Mouse (Mus musculus): ENCODE measurements at regions not wholly inside any gene's neighbourhood (a gene's known extent, or its start where the extent isn't known, plus 50 kb on each side); places are given as distances from the start of the nearest gene placed in this dataset.

DNA sequence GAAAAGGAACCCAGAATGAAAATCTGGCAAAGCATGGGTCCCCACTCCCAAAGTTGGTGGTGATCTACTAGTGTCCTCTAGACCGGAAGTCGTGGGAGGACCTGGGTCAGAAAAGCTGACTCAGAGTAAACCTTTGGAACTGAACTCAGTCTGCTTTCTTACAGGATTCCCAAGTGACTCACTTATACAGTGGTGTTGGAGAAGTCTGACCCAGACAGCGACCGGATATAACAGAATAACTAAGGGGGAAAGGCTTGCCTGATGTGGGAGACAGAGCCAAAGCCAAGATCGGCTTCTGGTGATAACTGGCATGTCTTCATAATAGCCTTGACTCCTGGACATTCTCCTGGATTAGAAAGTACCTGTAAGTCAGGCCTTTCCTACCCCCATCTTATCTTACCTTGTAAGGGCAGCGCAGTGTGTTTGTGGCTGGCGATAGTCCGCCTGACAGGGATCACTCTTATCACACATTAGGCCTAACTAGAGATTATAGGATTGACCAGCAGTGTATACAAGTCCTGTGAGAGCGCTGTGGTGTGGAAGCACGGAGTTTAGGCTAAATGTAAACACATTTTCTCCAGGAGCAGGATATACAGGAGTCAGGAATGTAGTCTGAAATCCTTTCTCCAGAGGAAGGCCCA lies 150.4 kb downstream of the Gm19410 start:
- ATAC-seq, result no peak
- Histone ChIP-seq H3K27me3 (replicated peaks) (no peaks in the 10 kb centered on the region), H3K9me3 (replicated peaks) (no peaks in the 10 kb centered on the region), H3K27ac (0 out of 2 replicates have a peak overlapping the region, but pooled peaks have one; percentile 6), H3K36me3 (no peaks in the 10 kb centered on the region), H3K4me2 (no peak overlapping the region), H3K4me1 (no peaks in the 10 kb centered on the region), H3K4me3 (no peak overlapping the region), H3K9ac (no peak overlapping the region)
- WGBS (ENCODE audit: insufficient replicate concordance), result 51% methylated on average over 10 of the region's 10 CpGs

DNA sequence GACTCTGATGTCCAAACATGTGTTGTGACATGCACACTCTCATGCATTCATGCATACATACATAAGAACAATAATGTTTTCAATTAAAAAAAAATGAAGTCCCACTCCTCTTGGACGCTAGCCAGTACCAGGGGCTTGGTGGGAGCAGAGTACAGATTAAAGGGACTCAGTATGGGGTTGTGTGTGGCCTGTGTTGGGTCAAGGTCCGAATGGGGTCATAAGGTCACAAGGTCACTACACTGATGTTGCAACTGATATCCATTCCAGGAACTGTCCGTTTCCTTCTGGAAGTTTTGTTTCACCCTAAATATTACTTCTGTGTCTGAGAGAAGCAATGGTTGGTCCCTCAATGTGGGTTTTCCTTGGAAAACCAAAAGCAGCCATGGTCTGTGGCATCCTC lies 152.0 kb downstream of the Gm19410 start:
- 46% methylated on average over 3 of the region's 3 CpGs for WGBS (ENCODE audit: insufficient replicate concordance)
- no peak overlapping the region for H3K9ac ChIP-seq
- no peaks in the 10 kb centered on the region for H3K9me3 ChIP-seq (replicated peaks)
- no peak for ATAC-seq
- no peak overlapping the region for H3K4me2 ChIP-seq
- no peaks in the 10 kb centered on the region for H3K36me3 ChIP-seq
- no peaks in the 10 kb centered on the region for H3K4me1 ChIP-seq
- no peaks in the 10 kb centered on the region for H3K27me3 ChIP-seq (replicated peaks)
- H3K27ac ChIP-seq, result no peak overlapping the region
- H3K4me3 ChIP-seq, result no peak overlapping the region

DNA sequence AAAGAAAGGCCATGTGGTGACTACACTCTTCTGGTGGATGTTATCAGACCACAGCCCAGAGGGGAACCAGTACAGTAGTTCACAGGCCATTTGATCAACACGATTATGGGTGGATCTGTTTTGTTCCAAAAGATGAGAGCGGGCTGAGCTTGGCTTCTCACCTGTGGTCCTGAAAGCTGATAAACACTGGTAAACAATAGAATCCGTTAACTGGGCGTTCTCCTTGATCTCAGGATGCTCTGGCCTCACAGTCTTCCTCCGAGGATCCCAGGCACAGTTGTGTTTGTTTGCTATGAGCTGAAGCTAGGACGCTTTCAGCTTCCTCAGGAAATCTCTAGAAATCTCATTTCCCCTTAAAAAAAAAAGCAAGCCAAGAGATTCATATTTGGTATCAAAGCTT lies 153.9 kb downstream of the Gm19410 start:
- Histone ChIP-seq H3K9ac (no peak overlapping the region), H3K9me3 (replicated peaks) (no peaks in the 10 kb centered on the region), H3K4me1 (no peaks in the 10 kb centered on the region), H3K27me3 (replicated peaks) (no peaks in the 10 kb centered on the region), H3K27ac (no peak overlapping the region), H3K36me3 (no peaks in the 10 kb centered on the region), H3K4me3 (no peak overlapping the region), H3K4me2 (no peak overlapping the region)
- WGBS (ENCODE audit: insufficient replicate concordance), result 34% methylated on average over 6 of the region's 6 CpGs
- ATAC-seq, result no peak

DNA sequence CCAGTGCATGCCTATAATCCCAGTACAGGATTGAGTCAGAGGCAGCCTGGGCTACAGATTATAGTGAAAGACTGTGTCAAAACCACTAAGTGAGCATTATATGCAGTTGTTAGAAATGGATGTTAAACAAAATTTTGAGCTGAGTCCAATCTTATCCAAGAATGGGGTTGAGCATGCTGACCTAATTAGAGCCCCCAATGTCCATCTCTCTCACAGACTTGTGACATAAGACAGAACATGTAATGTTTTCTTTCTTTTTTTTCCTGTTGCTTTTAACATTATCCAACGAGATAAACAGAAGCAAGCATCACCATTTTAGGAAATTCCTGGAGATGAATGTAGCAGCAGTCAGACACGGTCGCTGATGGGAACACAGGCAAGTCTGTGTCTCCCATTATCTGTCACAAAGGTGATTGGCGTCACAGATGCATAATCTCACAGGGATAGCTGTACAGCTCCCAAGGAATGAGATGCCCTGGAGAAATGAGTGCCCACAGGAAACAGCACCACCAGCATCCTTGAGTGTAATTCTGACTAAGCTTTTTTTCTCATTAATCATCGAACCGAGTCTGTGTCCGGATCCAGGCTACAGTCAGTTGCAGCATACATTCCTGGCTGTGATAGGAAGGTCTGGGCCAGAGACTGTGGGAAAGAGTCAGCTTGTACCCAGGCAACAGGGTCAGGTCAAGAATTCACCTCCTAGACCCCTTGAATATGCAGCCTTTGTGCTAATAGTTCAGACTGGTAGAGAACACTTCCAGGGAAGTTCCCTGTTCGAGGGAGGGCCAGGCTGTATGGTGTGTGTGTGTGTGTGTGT lies 154.5 kb downstream of the Gm19410 start:
- WGBS (ENCODE audit: insufficient replicate concordance), result 47% methylated on average over 8 of the region's 8 CpGs
- Histone ChIP-seq H3K27ac (no peak overlapping the region), H3K9me3 (replicated peaks) (no peaks in the 10 kb centered on the region)

DNA sequence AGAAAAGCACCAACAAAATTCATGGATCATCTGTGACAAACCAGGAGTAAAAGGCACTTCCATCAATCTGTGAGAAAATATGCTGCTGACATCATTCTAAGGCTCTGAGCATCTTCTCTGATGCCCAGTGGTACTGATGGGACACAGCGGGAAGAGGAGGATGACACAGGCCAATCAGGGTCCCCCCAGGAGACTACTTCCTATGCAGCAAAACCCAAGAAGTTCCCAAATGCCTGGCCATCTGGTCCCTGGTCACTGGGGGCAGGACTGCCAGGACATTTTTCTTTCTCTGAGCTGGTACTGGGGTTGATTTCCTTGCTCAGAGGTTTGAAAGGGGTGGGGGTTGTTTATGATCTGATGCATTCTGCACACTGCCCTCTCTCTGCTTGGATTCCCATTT lies 158.4 kb downstream of the Gm19410 start:
- H3K4me2 ChIP-seq, result no peak overlapping the region
- WGBS (ENCODE audit: insufficient replicate concordance), result 57% methylated on average over 1 of the region's 1 CpGs
- H3K4me3 ChIP-seq, result no peak overlapping the region
- H3K27me3 ChIP-seq (replicated peaks), result no peaks in the 10 kb centered on the region
- H3K27ac ChIP-seq, result no peak overlapping the region
- no peaks in the 10 kb centered on the region for H3K9me3 ChIP-seq (replicated peaks)
- no peak for ATAC-seq
- no peaks in the 10 kb centered on the region for H3K4me1 ChIP-seq
- H3K9ac ChIP-seq, result no peak overlapping the region
- H3K36me3 ChIP-seq, result no peaks in the 10 kb centered on the region

More for the DNA sequence above, 154.5 kb downstream of the Gm19410 start:
- Histone ChIP-seq H3K9ac (no peak overlapping the region), H3K36me3 (no peaks in the 10 kb centered on the region), H3K4me3 (no peak overlapping the region), H3K27me3 (replicated peaks) (no peaks in the 10 kb centered on the region), H3K4me1 (no peaks in the 10 kb centered on the region), H3K4me2 (no peak overlapping the region)
- peak; percentile 35; the same call in 1 of the 2 replicates for ATAC-seq

DNA sequence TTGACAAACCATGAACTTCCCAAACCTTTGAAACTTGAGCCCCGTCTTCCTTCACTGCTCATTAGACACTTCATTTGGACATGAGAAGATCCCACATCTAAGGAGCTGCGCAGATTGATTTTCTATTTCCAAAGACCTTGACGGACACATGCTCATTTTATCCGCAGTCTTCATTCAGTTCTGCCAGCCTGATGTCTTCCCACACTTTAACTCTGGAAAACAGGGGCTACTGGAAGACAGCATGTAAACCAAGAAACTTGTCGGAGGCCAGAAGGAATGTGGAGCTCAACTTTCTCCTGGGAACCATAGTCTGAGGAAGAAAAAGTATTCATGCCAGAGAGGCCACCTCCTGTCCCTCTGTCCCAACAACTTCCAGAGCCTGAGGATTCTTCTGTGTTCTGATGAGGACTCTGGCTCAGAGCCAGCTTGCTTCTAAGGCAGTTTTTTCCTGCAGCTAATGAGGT lies 161.8 kb downstream of the Gm19410 start:
- no peaks in the 10 kb centered on the region for H3K4me1 ChIP-seq
- H3K4me3 ChIP-seq, result no peak overlapping the region
- ATAC-seq, result no peak
- 66% methylated on average over 5 of the region's 5 CpGs for WGBS (ENCODE audit: insufficient replicate concordance)
- H3K9ac ChIP-seq, result no peak overlapping the region
- no peak overlapping the region for H3K27ac ChIP-seq
- no peaks in the 10 kb centered on the region for H3K9me3 ChIP-seq (replicated peaks)
- no peaks in the 10 kb centered on the region for H3K27me3 ChIP-seq (replicated peaks)
- no peak overlapping the region for H3K4me2 ChIP-seq
- no peaks in the 10 kb centered on the region for H3K36me3 ChIP-seq

DNA sequence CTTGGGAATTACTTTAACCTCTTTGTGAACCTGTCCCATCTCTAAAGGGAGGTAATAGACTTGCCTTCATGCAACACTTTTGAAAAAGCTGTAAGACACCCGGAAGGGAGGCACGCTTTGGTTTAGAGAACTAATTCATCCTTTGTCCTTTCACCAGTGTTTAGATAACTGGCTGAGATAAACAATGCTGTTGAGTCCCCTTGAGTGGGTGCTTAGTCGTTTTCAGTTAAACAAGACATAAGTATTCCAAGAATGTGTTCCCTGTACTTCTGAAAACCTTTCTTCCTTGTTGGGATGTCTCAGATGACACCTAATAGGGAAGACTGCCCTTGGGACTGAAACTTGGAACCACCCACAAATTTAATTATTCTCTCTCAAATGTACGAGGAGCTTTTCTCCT lies 164.7 kb downstream of the Gm19410 start:
- ATAC-seq, result no peak
- Histone ChIP-seq H3K4me3 (no peak overlapping the region), H3K27me3 (replicated peaks) (no peaks in the 10 kb centered on the region), H3K4me2 (no peak overlapping the region), H3K9ac (no peak overlapping the region), H3K36me3 (no peaks in the 10 kb centered on the region), H3K9me3 (replicated peaks) (no peaks in the 10 kb centered on the region), H3K4me1 (no peaks in the 10 kb centered on the region), H3K27ac (no peak overlapping the region)
- WGBS (ENCODE audit: insufficient replicate concordance), result 48% methylated on average over 4 of the region's 4 CpGs

DNA sequence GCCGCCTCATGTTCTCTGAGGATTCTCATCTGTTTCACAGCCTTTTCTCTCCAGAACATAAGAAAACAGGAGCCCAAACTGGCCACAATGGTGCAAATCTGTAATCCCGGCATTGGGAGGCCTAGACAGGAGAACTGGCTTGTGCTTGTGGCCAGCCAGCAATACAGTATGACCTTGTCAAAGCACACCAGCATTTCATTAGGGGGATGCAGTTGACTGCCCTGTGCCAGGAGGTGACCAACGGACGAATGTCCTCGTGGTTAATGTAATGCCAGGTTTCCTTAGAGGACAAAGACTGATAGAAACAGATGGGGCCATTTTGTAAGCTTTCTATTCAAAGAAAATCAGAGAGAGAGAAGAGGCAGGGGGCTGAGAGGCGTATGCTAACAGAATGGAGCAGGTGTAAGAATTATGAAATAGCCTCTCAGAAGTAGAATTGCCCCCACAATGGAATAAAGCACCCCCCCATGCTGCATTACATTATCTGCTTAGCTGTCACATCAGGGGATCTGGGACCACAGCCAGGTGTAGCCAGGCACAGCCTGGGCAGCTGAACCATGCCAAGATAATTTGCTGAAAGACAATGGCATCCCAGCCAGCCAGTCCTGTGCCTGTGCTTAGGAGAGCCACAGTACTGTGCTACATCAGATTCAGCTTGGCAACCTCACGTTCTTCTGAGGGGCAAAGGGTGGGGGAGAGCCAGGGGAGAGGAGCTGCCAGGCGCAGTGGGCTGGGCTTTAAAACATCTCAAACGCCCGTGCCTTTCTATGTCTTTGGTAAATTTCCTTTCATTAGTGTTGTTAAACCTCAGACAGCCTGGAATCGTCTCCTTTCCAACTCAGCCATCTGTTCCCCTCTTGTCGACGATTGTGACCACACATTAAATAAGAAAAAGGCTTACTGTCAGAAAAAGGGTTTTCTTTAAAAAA lies 167.9 kb downstream of the Gm19410 start:
- H3K27me3 ChIP-seq (replicated peaks), result no peaks in the 10 kb centered on the region
- no peak overlapping the region for H3K27ac ChIP-seq
- H3K4me3 ChIP-seq, result no peak overlapping the region
- WGBS (ENCODE audit: insufficient replicate concordance), result 62% methylated on average over 13 of the region's 13 CpGs
- no peaks in the 10 kb centered on the region for H3K9me3 ChIP-seq (replicated peaks)
- no peak overlapping the region for H3K9ac ChIP-seq
- no peak overlapping the region for H3K4me2 ChIP-seq
- ATAC-seq, result no peak
- no peaks in the 10 kb centered on the region for H3K36me3 ChIP-seq
- H3K4me1 ChIP-seq, result no peaks in the 10 kb centered on the region

DNA sequence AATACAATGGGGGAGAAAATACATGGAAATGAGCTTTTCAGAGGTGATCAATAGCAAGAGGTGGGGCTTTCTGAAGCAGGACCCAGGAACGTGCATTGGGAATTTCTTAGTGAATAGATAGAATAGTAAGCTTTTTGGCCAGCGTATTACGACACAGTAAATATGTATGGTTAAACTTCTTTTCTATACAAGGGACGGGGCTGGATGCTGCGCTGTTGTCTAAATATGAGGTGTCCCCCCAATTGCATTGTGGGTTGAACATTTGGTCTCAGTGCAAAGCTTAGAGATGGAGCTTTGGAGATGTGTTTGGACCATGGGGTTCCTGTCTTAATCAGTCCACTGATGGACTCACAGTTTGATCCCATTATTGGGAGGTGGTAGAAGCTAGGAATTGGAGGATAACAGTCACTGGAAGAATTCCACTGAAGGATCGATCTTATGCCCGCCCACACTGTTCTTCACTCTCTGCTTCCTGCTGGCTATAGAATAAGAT lies 168.6 kb downstream of the Gm19410 start:
- 82% methylated on average over 7 of the region's 7 CpGs for WGBS (ENCODE audit: insufficient replicate concordance)
- H3K36me3 ChIP-seq, result no peaks in the 10 kb centered on the region
- no peak overlapping the region for H3K9ac ChIP-seq
- no peak for ATAC-seq
- no peaks in the 10 kb centered on the region for H3K4me1 ChIP-seq
- H3K4me2 ChIP-seq, result no peak overlapping the region
- H3K27ac ChIP-seq, result no peak overlapping the region
- H3K4me3 ChIP-seq, result no peak overlapping the region
- H3K9me3 ChIP-seq (replicated peaks), result no peaks in the 10 kb centered on the region
- H3K27me3 ChIP-seq (replicated peaks), result no peaks in the 10 kb centered on the region

DNA sequence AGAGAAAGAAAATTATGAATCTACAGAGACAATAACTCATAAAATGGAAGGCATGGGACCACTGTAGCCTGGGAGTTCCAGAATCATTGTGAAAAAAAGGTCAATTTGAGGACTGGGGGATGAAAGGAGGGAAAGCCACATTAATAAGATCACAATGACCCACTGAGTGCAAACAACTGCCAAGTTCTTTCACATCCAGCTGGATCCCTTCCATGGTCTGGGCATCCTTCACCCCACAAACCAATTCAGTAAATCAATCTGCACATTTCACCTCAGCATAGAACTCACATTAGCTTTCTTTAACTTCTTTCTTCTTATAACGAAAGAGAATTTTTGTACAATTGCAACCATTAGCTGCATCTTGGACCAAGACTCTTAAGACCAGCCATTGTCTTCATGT lies 169.4 kb downstream of the Gm19410 start:
- Histone ChIP-seq H3K9ac (no peak overlapping the region), H3K4me3 (no peak overlapping the region)

DNA sequence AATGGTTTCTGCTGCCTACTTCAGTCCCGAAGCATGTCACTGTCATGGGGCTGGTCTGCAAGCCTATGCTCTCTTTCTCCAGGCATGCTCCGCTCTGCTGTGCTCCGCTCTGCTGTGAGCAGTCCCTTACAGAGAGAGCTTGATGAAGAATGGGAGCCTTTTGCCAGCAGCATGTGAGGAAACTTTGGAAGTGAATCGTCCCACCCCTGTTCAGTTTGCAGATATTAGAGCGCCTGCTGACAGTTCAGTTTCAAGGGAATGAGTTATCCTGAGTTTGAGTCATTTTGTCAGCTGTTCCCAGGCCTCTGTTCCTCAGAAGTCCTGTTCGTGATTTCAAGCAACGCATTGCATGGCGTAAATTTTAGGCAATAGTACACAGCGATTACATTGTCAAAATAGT lies 173.6 kb downstream of the Gm19410 start:
- no peak overlapping the region for H3K27ac ChIP-seq
- no peak overlapping the region for H3K9ac ChIP-seq
- no peak for ATAC-seq
- H3K36me3 ChIP-seq, result no peaks in the 10 kb centered on the region
- H3K27me3 ChIP-seq (replicated peaks), result no peaks in the 10 kb centered on the region
- no peak overlapping the region for H3K4me2 ChIP-seq
- H3K4me1 ChIP-seq, result no peaks in the 10 kb centered on the region
- 76% methylated on average over 9 of the region's 9 CpGs for WGBS (ENCODE audit: insufficient replicate concordance)
- no peak overlapping the region for H3K4me3 ChIP-seq
- no peaks in the 10 kb centered on the region for H3K9me3 ChIP-seq (replicated peaks)

More for the DNA sequence above, 169.4 kb downstream of the Gm19410 start:
- WGBS (ENCODE audit: insufficient replicate concordance), result 70% methylated on average over 1 of the region's 1 CpGs
- H3K4me2 ChIP-seq, result no peak overlapping the region
- ATAC-seq, result no peak
- no peaks in the 10 kb centered on the region for H3K27me3 ChIP-seq (replicated peaks)
- H3K4me1 ChIP-seq, result no peaks in the 10 kb centered on the region
- no peaks in the 10 kb centered on the region for H3K36me3 ChIP-seq
- H3K9me3 ChIP-seq (replicated peaks), result no peaks in the 10 kb centered on the region
- H3K27ac ChIP-seq, result no peak overlapping the region

DNA sequence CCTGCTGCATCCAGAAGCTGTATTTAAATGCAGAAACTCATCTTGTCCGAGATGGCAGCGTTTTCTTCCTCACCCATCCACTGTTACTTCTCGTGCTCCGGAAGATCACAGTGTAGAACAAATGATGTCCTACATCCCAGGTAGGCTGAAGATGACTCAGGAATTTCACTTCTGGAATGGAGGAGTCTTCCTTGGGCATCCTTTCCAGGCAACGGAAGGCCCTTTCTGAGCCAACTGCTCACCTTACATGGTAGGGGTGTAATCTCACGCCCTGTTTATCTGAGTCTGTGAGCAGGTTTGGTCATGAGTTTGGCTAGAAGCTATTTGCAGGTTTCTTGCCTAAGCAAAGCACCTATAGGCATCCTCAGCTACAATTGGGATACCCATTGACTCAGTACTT lies 176.9 kb downstream of the Gm19410 start:
- H3K9ac ChIP-seq, result no peak overlapping the region
- H3K4me2 ChIP-seq, result no peak overlapping the region
- no peak for ATAC-seq
- H3K27me3 ChIP-seq (replicated peaks), result no peaks in the 10 kb centered on the region
- 75% methylated on average over 6 of the region's 6 CpGs for WGBS (ENCODE audit: insufficient replicate concordance)
- H3K4me3 ChIP-seq, result no peak overlapping the region
- H3K4me1 ChIP-seq, result no peaks in the 10 kb centered on the region
- no peaks in the 10 kb centered on the region for H3K9me3 ChIP-seq (replicated peaks)
- H3K36me3 ChIP-seq, result no peaks in the 10 kb centered on the region
- H3K27ac ChIP-seq, result no peak overlapping the region

Data from liver, embryonic 12.5 days (tissue).